Mouse (Mus musculus): ENCODE data around the gene Gfap. TPM values are rescaled to one million over a fixed set of nuclear protein-coding genes. Genes with fewer than 3 reads are reported as not detected.

The Gfap gene
- polyA plus RNA-seq, 1 experiment from 2014 or later: not detected

DNA sequence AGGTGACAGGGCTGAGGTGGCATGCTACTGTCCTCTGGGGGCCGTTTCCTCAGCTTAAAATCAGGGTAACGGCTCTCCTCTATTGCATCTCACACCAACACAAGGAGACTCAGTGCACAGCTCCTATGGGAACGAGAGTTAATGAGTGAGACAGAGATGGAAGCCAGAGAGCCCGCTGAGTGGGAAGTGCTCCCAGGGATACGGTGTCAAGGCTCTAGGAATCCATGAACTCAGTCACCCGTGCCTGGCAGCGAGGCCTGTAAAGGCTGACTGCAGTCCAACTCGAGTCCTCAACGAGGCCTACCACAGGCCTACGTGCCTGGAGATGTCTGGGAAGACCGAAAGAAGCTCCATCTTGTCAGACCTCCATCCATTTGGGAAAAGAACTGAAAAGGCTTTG lies 41.8 kb downstream of the Gfap start:
- Histone ChIP-seq H3K4me1 (no peaks in the 10 kb centered on the region), H3K27me3 (no peaks in the 10 kb centered on the region), H3K4me3 (no peak overlapping the region), H3K9ac (no peak overlapping the region), H3K27ac (no peak overlapping the region), H3K36me3 (peaks cover 92% of the 10 kb centered on the region), H3K9me3 (replicated peaks) (no peaks in the 10 kb centered on the region), H3K4me2 (replicated peaks) (no peak overlapping the region)
- WGBS: 87% methylated on average over 11 of the region's 11 CpGs
- ATAC-seq (ENCODE audit: low FRiP score): no peak

DNA sequence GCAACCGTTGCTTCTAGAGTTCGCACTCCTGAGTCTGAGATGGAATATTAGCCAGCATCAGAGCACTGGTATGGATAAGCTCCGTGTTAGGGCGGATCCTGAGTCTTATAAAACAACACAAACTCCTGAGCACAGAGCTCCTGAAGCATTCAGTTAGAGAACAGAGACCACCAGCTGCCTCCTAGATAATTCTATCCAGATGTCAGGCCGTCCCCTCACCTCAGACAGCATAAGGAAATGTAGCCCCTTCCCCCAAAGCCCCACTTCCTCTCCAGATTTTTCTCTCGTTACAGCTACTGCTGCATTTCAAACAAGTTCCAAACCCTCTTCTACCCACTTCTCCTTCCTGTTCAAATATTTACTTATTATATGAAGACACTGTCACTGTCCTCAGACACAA lies 44.8 kb downstream of the Gfap start:
- Histone ChIP-seq H3K9ac (no peak overlapping the region), H3K4me1 (no peaks in the 10 kb centered on the region), H3K9me3 (replicated peaks) (no peaks in the 10 kb centered on the region), H3K4me3 (no peak overlapping the region), H3K27me3 (no peaks in the 10 kb centered on the region), H3K27ac (no peak overlapping the region), H3K36me3 (peaks cover 93% of the 10 kb centered on the region), H3K4me2 (replicated peaks) (no peak overlapping the region)
- 72% methylated on average over 6 of the region's 6 CpGs for WGBS
- no peak for ATAC-seq (ENCODE audit: low FRiP score)

DNA sequence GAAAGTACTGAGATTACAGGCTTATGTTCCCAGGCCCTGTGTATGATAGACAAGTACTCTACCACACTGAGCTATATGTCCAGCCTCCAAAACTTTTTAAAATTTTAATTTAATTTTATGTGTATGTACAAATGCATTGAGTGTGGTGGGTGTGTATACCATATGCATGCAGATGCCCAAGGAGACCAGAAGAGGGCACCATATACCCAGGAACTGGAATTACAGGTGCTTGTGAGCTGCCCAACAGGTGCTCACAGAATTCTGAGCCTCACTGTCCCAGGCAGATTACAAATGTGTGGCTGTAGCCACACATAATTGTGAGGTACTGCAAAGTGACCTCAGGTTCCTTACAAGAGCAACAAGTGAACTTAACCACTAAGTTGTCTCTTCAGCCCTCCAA lies 47.0 kb downstream of the Gfap start:
- Histone ChIP-seq H3K36me3 (peaks cover 94% of the 10 kb centered on the region), H3K27me3 (no peaks in the 10 kb centered on the region), H3K4me2 (replicated peaks) (no peak overlapping the region), H3K4me1 (no peaks in the 10 kb centered on the region), H3K4me3 (no peak overlapping the region), H3K27ac (no peak overlapping the region), H3K9ac (no peak overlapping the region), H3K9me3 (replicated peaks) (no peaks in the 10 kb centered on the region)
- no peak for ATAC-seq (ENCODE audit: low FRiP score)

DNA sequence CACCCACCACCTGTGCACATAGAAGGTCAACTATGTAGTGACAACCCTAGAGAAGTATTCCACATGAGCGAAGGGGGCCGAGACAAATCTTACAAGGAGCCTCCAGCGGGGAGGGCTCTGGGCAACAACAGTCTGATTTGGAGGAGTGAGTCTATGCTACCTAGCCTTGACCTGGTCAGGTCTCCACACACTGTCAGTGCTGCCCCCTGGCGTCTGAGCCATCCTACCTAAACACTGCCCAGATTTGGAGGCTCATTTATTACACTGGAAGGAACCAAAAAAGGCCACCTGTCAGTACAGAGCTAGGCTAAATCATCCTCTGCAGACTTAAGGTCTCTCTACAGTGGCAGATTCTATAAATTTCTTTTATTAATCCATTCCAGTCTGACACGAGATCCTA lies 48.8 kb downstream of the Gfap start:
- Histone ChIP-seq H3K4me1 (no peaks in the 10 kb centered on the region), H3K27ac (no peak overlapping the region), H3K9me3 (replicated peaks) (no peaks in the 10 kb centered on the region), H3K27me3 (no peaks in the 10 kb centered on the region), H3K36me3 (peaks cover 94% of the 10 kb centered on the region), H3K4me3 (no peak overlapping the region), H3K9ac (no peak overlapping the region), H3K4me2 (replicated peaks) (no peak overlapping the region)
- 69% methylated on average over 5 of the region's 5 CpGs for WGBS
- no peak for ATAC-seq (ENCODE audit: low FRiP score)

DNA sequence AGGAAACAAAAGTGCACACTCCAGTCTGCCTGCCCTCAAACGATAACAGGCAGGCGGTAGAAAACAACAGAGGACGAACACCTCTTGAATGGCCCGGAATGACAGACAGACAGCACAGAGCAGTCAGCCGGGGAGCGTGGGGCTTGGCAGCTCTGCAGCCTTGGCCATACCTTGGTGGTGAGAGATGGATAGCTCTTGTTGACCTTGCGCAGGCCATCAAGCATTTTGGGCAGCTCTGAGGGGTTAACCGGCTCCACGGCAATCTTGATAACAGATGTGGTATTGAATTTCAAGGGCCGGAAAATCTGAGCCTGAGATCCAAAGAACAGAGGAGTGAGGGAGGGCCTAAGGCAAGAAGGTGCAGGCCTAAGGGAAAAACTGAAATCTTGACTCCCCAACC lies 54.8 kb downstream of the Gfap start:
- 85% methylated on average over 10 of the region's 10 CpGs for WGBS

DNA sequence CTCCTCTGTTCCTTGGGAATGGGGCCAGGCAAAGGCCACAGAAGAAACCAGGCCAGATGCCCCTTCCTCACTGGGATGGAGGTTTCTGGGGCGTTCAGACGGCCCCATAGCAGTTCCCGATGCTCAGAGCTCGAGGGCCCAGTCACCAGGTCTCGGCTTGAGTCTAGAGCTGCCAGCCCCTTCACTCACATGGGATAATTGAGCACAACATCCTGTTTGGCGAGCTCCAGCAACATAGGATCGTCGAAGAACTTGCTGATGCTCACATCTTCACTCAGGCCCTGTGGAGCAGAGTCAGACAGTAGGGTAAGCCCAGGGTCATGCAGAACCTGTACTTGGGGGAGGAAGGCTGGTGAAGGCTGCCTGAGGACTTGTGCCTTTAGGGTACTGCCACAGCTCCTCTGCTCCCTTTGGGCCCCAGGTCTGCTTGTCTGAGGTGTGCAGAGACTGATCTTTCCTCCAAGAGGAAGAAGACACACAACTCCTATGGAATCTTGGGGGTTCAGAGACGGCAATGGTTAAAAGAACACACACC lies 62.0 kb downstream of the Gfap start:
- Histone ChIP-seq H3K4me2 (replicated peaks) (no peak overlapping the region), H3K9me3 (replicated peaks) (no peaks in the 10 kb centered on the region), H3K27ac (no peak overlapping the region), H3K27me3 (no peaks in the 10 kb centered on the region), H3K9ac (no peak overlapping the region), H3K4me3 (no peak overlapping the region), H3K4me1 (0 out of 2 replicates have a peak, but pooled peaks cover 3% of the 10 kb centered on the region), H3K36me3 (peaks cover 73% of the 10 kb centered on the region)
- ATAC-seq (ENCODE audit: low FRiP score): no peak
- WGBS: 92% methylated on average over 9 of the region's 9 CpGs

More for the DNA sequence above, 54.8 kb downstream of the Gfap start:
- Histone ChIP-seq H3K4me3 (no peak overlapping the region), H3K27me3 (no peaks in the 10 kb centered on the region), H3K4me2 (replicated peaks) (no peak overlapping the region), H3K9me3 (replicated peaks) (no peaks in the 10 kb centered on the region), H3K4me1 (no peaks in the 10 kb centered on the region), H3K36me3 (peaks cover 100% of the 10 kb centered on the region), H3K27ac (no peak overlapping the region), H3K9ac (no peak overlapping the region)
- ATAC-seq (ENCODE audit: low FRiP score): no peak

DNA sequence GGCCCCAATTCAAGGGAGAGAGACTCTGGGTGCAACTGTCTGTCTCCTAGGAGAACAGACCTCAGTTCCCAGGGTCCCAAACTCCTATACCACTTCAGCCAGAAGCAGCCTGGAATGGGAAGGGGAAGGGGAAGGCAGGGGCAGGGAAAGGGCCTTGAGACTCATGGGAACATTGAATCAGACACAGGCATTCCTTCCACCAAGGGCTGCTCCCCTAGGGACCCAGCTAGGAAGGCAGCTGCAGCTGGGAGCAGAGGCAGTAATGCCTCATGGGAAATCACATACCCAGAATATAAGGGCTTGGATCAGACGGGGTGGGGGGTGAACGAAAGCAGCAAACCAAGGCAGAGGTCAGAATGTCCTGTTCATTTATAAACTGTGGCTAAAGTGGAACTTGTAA lies 62.6 kb downstream of the Gfap start:
- Histone ChIP-seq H3K9ac (no peak overlapping the region), H3K4me3 (no peak overlapping the region), H3K27me3 (no peaks in the 10 kb centered on the region), H3K4me2 (replicated peaks) (no peak overlapping the region), H3K9me3 (replicated peaks) (no peaks in the 10 kb centered on the region), H3K36me3 (peaks cover 68% of the 10 kb centered on the region), H3K4me1 (0 out of 2 replicates have a peak, but pooled peaks cover 3% of the 10 kb centered on the region), H3K27ac (no peak overlapping the region)
- no peak for ATAC-seq (ENCODE audit: low FRiP score)
- 94% methylated on average over 2 of the region's 2 CpGs for WGBS

DNA sequence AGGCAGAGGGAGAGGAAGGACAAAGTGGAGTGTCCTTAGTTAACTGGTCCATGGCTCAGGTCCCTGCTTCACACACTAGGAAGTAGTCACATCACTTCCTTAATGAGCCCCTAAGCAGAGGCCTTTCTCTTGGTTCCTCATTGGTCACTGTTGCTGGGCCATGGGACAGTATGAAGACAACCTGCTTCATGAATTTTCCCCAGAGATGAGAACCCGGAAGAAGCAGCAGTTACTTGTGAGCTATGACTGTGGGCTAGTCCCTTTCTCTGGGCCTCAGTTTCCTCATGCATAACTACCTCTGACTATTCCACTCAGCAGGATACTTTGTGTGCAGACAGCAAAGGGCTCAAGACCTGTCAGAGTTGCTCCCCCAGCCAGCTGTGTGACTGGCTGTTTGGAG lies 63.3 kb downstream of the Gfap start:
- H3K27ac ChIP-seq: 0 out of 2 replicates have a peak overlapping the region, but pooled peaks have one; percentile 3
- WGBS: 96% methylated on average over 1 of the region's 1 CpGs
- ATAC-seq (ENCODE audit: low FRiP score): no peak

More for the DNA sequence above, 63.3 kb downstream of the Gfap start:
- Histone ChIP-seq H3K27me3 (no peaks in the 10 kb centered on the region), H3K9me3 (replicated peaks) (no peaks in the 10 kb centered on the region), H3K4me1 (0 out of 2 replicates have a peak, but pooled peaks cover 3% of the 10 kb centered on the region), H3K4me3 (no peak overlapping the region), H3K36me3 (peaks cover 61% of the 10 kb centered on the region), H3K4me2 (replicated peaks) (no peak overlapping the region), H3K9ac (no peak overlapping the region)

Other genes starting within 250 kb of the Gfap start
- 0.82 and 1.1 TPM in 2 replicates for gene Meioc, start 237.2 kb downstream of the Gfap start, polyA plus RNA-seq (2016; fragmentation: Nextera tagmentation; extraction: Ambion mirVana)
- 44.0 and 48.0 TPM in 2 replicates for gene Ccdc43, start 203.1 kb downstream of the Gfap start, polyA plus RNA-seq (2016; fragmentation: Nextera tagmentation; extraction: Ambion mirVana)
- gene Adam11, start 139.5 kb downstream of the Gfap start, polyA plus RNA-seq (2016; fragmentation: Nextera tagmentation; extraction: Ambion mirVana): 33.3 and 35.3 TPM in 2 replicates
- gene Gjc1, start 81.2 kb downstream of the Gfap start, polyA plus RNA-seq (2016; fragmentation: Nextera tagmentation; extraction: Ambion mirVana): 77.6 and 81.3 TPM in 2 replicates
- gene Higd1b, start 65.1 kb downstream of the Gfap start, polyA plus RNA-seq (2016; fragmentation: Nextera tagmentation; extraction: Ambion mirVana): not detected in 2 replicates
- 208 TPM in 2 replicates for gene Eftud2, start 19.9 kb downstream of the Gfap start, polyA plus RNA-seq (2016; fragmentation: Nextera tagmentation; extraction: Ambion mirVana)
- gene Ccdc103, start 19.7 kb downstream of the Gfap start, polyA plus RNA-seq (2016; fragmentation: Nextera tagmentation; extraction: Ambion mirVana): 1.7 and 3.4 TPM in 2 replicates
- not detected in 2 replicates for gene Fam187a, start 15.7 kb downstream of the Gfap start, polyA plus RNA-seq (2016; fragmentation: Nextera tagmentation; extraction: Ambion mirVana)
- gene Kif18b, start 24.2 kb upstream of the Gfap start, polyA plus RNA-seq (2016; fragmentation: Nextera tagmentation; extraction: Ambion mirVana): 6.6 and 7.8 TPM in 2 replicates
- gene C1ql1, start 45.8 kb upstream of the Gfap start, polyA plus RNA-seq (2016; fragmentation: Nextera tagmentation; extraction: Ambion mirVana): 11.7 and 13.2 TPM in 2 replicates
- gene Nmt1, start 127.3 kb upstream of the Gfap start, polyA plus RNA-seq (2016; fragmentation: Nextera tagmentation; extraction: Ambion mirVana): 38.6 and 40.3 TPM in 2 replicates
- 160 and 161 TPM in 2 replicates for gene Dcakd, start 127.4 kb upstream of the Gfap start, polyA plus RNA-seq (2016; fragmentation: Nextera tagmentation; extraction: Ambion mirVana)
- 1.6 and 1.7 TPM in 2 replicates for gene Plcd3, start 200.7 kb upstream of the Gfap start, polyA plus RNA-seq (2016; fragmentation: Nextera tagmentation; extraction: Ambion mirVana)
- 7.0 and 8.3 TPM in 2 replicates for gene Acbd4, start 200.8 kb upstream of the Gfap start, polyA plus RNA-seq (2016; fragmentation: Nextera tagmentation; extraction: Ambion mirVana)
- 3.8 and 4.0 TPM in 2 replicates for gene Hexim1, start 215.3 kb upstream of the Gfap start, polyA plus RNA-seq (2016; fragmentation: Nextera tagmentation; extraction: Ambion mirVana)
- gene Hexim2, start 231.5 kb upstream of the Gfap start, polyA plus RNA-seq (2016; fragmentation: Nextera tagmentation; extraction: Ambion mirVana): 12.0 and 12.9 TPM in 2 replicates